Comparison of ENCODE assay signal across 22 mouse cellular contexts in the genomic region with DNA sequence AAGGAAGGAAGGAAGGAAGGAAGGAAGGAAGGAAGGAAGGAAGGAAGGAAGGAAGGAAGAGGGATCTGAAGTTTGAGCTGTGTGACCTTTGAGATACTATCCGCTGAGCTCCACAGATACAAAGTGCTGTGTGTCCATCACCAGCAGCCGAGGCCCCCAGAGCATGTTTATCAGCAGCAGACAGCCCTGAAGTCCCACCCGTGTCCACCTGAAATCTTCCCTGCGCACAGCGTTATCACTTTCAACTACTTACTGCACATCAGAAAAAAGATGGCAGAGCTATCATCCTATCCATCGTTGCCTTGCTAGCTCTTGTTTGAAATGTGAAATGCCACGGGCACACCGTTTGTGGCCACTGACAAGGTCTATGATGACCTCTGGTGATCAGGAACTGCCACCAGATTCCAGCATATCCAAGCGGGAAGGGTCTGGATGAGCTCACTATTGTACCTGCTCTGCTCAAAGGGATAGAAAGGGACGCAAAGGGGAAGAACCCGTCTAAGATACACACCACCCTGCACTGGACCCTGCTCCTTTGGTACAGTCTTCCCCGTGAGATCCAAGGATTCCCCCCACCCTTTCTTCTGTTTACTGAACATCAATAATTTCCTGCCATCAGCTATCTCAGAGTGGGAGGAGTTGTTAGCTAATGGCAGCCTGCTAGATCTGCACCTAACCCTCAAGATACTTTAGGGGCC. TPM values are rescaled to one million over a fixed set of nuclear protein-coding genes. Genes with fewer than 3 reads are reported as not detected.
A peak's percentile ranks its signal among the peaks of the same experiment; 100 is the strongest.
DNase-seq lines count a peak whose midpoint lies in the region; ATAC-seq and TF ChIP-seq lines count a peak whose summit lies in the region.
"Had no signal": no experiment of that assay in that cellular context is flagged by ENCODE, and none has a peak within 500 bp of the region (broad histone marks: within the 10 kb centered on the region; RNA-seq: fewer than 3 reads in every experiment).

No protein-coding gene starts in this region.

- no peak for TF ChIP-seq EP300 in stomach, postnatal 0 days (optimal IDR thresholded peaks at IDR 0.05)

- no peaks in the 10 kb centered on the region for H3K27me3 ChIP-seq in heart, embryonic 10.5 days (ENCODE audit: insufficient read depth, poor library complexity, severe bottlenecking)
- H3K27me3 ChIP-seq in stomach, embryonic 14.5 days (ENCODE audit: control insufficient read depth, insufficient read depth, low read length), result no peaks in the 10 kb centered on the region
- no peaks in the 10 kb centered on the region for H3K27me3 ChIP-seq in stomach, postnatal 0 days (ENCODE audit: control insufficient read depth, insufficient read depth, low read length)
- no peaks in the 10 kb centered on the region for H3K27me3 ChIP-seq in liver, embryonic 15.5 days
- H3K27me3 ChIP-seq in hindbrain, embryonic 10.5 days (ENCODE audit: insufficient read depth, poor library complexity, severe bottlenecking), result no peaks in the 10 kb centered on the region
- H3K27me3 ChIP-seq: midbrain, embryonic 12.5 days had no signal

- WGBS in heart, embryonic 10.5 days, result 76% methylated on average over 12 of the region's 12 CpGs
- WGBS in stomach, embryonic 14.5 days, result 62% methylated on average over 12 of the region's 12 CpGs
- 67% methylated on average over 12 of the region's 12 CpGs for WGBS in stomach, postnatal 0 days
- 28% methylated on average over 12 of the region's 12 CpGs for WGBS in liver, embryonic 15.5 days (ENCODE audit: insufficient replicate concordance)
- WGBS in hindbrain, embryonic 10.5 days, result 89% methylated on average over 12 of the region's 12 CpGs

- H3K4me3 ChIP-seq in heart, embryonic 10.5 days, result no peak overlapping the region
- no peak overlapping the region for H3K4me3 ChIP-seq in stomach, embryonic 14.5 days (ENCODE audit: low read depth, low read length)
- no peak overlapping the region for H3K4me3 ChIP-seq in stomach, postnatal 0 days (ENCODE audit: low read depth, low read length)
- H3K4me3 ChIP-seq in liver, embryonic 15.5 days (replicated peaks), result peak overlapping the region; percentile 32
- no peak overlapping the region for H3K4me3 ChIP-seq in hindbrain, embryonic 10.5 days
- H3K4me3 ChIP-seq: embryonic facial prominence, embryonic 10.5 days; midbrain, embryonic 12.5 days; myocyte had no signal

- DNase-seq in heart, embryonic 10.5 days (ENCODE audit: low spot score), result peak; percentile 91
- DNase-seq in heart, postnatal 10 days, result no peak
- no peak for DNase-seq in stomach, postnatal 0 days (ENCODE audit: low spot score)
- DNase-seq in hindbrain, embryonic 10.5 days (ENCODE audit: low spot score), result no peak
- no peak for DNase-seq in thymus, postnatal 4 days
- DNase-seq in left cerebral cortex, postnatal 25 days (ENCODE audit: low spot score in 2 of 2), result no peak
- DNase-seq: adrenal gland, adult 2 months; cerebellum, adult 11-12 months; gastrocnemius, postnatal 10 days; heart, postnatal 4 days; kidney, adult 9 months; lung, postnatal 14 days had no signal

- no peak overlapping the region for H3K9ac ChIP-seq in stomach, embryonic 14.5 days (replicated peaks; ENCODE audit: low read depth, low read length)
- H3K9ac ChIP-seq in stomach, postnatal 0 days (ENCODE audit: low read length), result no peak overlapping the region
- H3K9ac ChIP-seq in liver, embryonic 15.5 days, result peak overlapping the region; percentile 64
- H3K9ac ChIP-seq: midbrain, embryonic 12.5 days had no signal

- intact Hi-C loops in heart, postnatal 10 days (cut with DNase I), result no loop called here
- intact Hi-C loops in left cerebral cortex, postnatal 25 days (cut with DNase I), result no loop called here

- peak; percentile 74; the same call in 1 of the 2 replicates for ATAC-seq in stomach, embryonic 14.5 days (ENCODE audit: insufficient number of reproducible peaks, insufficient read depth, low FRiP score, low read depth)
- no peak for ATAC-seq in stomach, postnatal 0 days (ENCODE audit: low FRiP score, low TSS enrichment)
- ATAC-seq in liver, embryonic 15.5 days (ENCODE audit: insufficient read depth), result peak; percentile 99
- ATAC-seq: hindbrain, postnatal 0 days had no signal

- H3K4me1 ChIP-seq in heart, embryonic 10.5 days, result no peaks in the 10 kb centered on the region
- H3K4me1 ChIP-seq in stomach, embryonic 14.5 days (ENCODE audit: control insufficient read depth, insufficient read depth, low read length), result no peaks in the 10 kb centered on the region
- H3K4me1 ChIP-seq in stomach, postnatal 0 days (replicated peaks; ENCODE audit: control insufficient read depth, insufficient read depth), result no peaks in the 10 kb centered on the region
- H3K4me1 ChIP-seq in liver, embryonic 15.5 days (replicated peaks), result peaks cover 75% of the 10 kb centered on the region
- H3K4me1 ChIP-seq in hindbrain, embryonic 10.5 days (replicated peaks), result peaks cover 5% of the 10 kb centered on the region

- H3K9me3 ChIP-seq in heart, embryonic 10.5 days, result no peaks in the 10 kb centered on the region
- no peaks in the 10 kb centered on the region for H3K9me3 ChIP-seq in stomach, embryonic 14.5 days (ENCODE audit: control insufficient read depth, low read depth, low read length)
- no peaks in the 10 kb centered on the region for H3K9me3 ChIP-seq in stomach, postnatal 0 days (ENCODE audit: control insufficient read depth, low read length)
- H3K9me3 ChIP-seq in liver, embryonic 15.5 days (replicated peaks), result no peaks in the 10 kb centered on the region
- H3K9me3 ChIP-seq in hindbrain, embryonic 10.5 days, result no peaks in the 10 kb centered on the region
- H3K9me3 ChIP-seq: embryonic facial prominence, embryonic 10.5 days; midbrain, embryonic 12.5 days had no signal

- no peak for TF ChIP-seq CTCF in stomach, postnatal 0 days (IDR thresholded peaks at IDR 0.05; ENCODE audit: low read depth)

- H3K27ac ChIP-seq in heart, embryonic 10.5 days, result peak overlapping the region; percentile 49; the same call in 1 of the 2 replicates
- H3K27ac ChIP-seq in stomach, embryonic 14.5 days (ENCODE audit: low read length), result no peak overlapping the region
- H3K27ac ChIP-seq in stomach, postnatal 0 days (replicated peaks), result no peak overlapping the region
- H3K27ac ChIP-seq in liver, embryonic 15.5 days (replicated peaks), result peak overlapping the region; percentile 97
- H3K27ac ChIP-seq in hindbrain, embryonic 10.5 days, result no peak overlapping the region
- H3K27ac ChIP-seq: embryonic facial prominence, embryonic 10.5 days; hindbrain, postnatal 0 days; midbrain, embryonic 12.5 days had no signal

- H3K4me2 ChIP-seq in stomach, embryonic 14.5 days (replicated peaks; ENCODE audit: low read depth, low read length), result no peak overlapping the region
- no peak overlapping the region for H3K4me2 ChIP-seq in stomach, postnatal 0 days (replicated peaks; ENCODE audit: low read depth)
- peak overlapping the region; percentile 71 for H3K4me2 ChIP-seq in liver, embryonic 15.5 days
- H3K4me2 ChIP-seq: midbrain, embryonic 12.5 days had no signal

- H3K36me3 ChIP-seq in heart, embryonic 10.5 days, result no peaks in the 10 kb centered on the region
- no peaks in the 10 kb centered on the region for H3K36me3 ChIP-seq in stomach, embryonic 14.5 days (ENCODE audit: control insufficient read depth, insufficient read depth, low read length)
- no peaks in the 10 kb centered on the region for H3K36me3 ChIP-seq in stomach, postnatal 0 days (ENCODE audit: control insufficient read depth, insufficient read depth, low read length)
- no peaks in the 10 kb centered on the region for H3K36me3 ChIP-seq in liver, embryonic 15.5 days (replicated peaks)
- no peaks in the 10 kb centered on the region for H3K36me3 ChIP-seq in hindbrain, embryonic 10.5 days
- H3K36me3 ChIP-seq: embryonic facial prominence, embryonic 10.5 days; midbrain, embryonic 12.5 days had no signal

RNA-seq across cellular contexts. Expression of gene Anp32b, which starts 18.2 kb away (rescaled TPM):
- polyA plus RNA-seq in heart, embryonic 10.5 days (2016; fragmentation: Nextera tagmentation; extraction: Ambion mirVana), result 246 and 343 TPM in 2 replicates
- total RNA-seq in heart, postnatal 10 days (2021), result 10 to 100 TPM; 86.8 to 90.9 TPM
- polyA plus RNA-seq in stomach, embryonic 14.5 days (2014; fragmentation: Nextera tagmentation; extraction: Ambion mirVana), result 242 and 249 TPM in 2 replicates
- polyA plus RNA-seq in stomach, postnatal 0 days (2015; fragmentation: Nextera tagmentation; extraction: Ambion mirVana), result 88.7 and 97.1 TPM in 2 replicates
- 387 TPM in 2 replicates for polyA plus RNA-seq in liver, embryonic 15.5 days (2015; fragmentation: Nextera tagmentation; extraction: Ambion mirVana)
- polyA plus RNA-seq in hindbrain, embryonic 10.5 days (2016; fragmentation: Nextera tagmentation; extraction: Ambion mirVana), result 250 and 377 TPM in 2 replicates
- total RNA-seq in left cerebral cortex, postnatal 25 days (2021), result 10 to 100 TPM; 43.3 to 43.9 TPM

RNA-seq across cellular contexts. Expression of gene Hemgn, which starts 19.2 kb away (rescaled TPM):
- 35.8 and 50.0 TPM in 2 replicates for polyA plus RNA-seq in heart, embryonic 10.5 days (2016; fragmentation: Nextera tagmentation; extraction: Ambion mirVana)
- under 1 TPM; 0.17 to 0.43 TPM for total RNA-seq in heart, postnatal 10 days (2021)
- polyA plus RNA-seq in stomach, embryonic 14.5 days (2014; fragmentation: Nextera tagmentation; extraction: Ambion mirVana), result 0.39 and 0.94 TPM in 2 replicates
- 0.78 and 1.2 TPM in 2 replicates for polyA plus RNA-seq in stomach, postnatal 0 days (2015; fragmentation: Nextera tagmentation; extraction: Ambion mirVana)
- polyA plus RNA-seq in liver, embryonic 15.5 days (2015; fragmentation: Nextera tagmentation; extraction: Ambion mirVana), result 386 and 388 TPM in 2 replicates
- polyA plus RNA-seq in hindbrain, embryonic 10.5 days (2016; fragmentation: Nextera tagmentation; extraction: Ambion mirVana), result 13.2 and 14.3 TPM in 2 replicates
- not detected for total RNA-seq in left cerebral cortex, postnatal 25 days (2021)
- total RNA-seq: adrenal gland, adult 2 months; hindbrain, postnatal 0 days; layer of hippocampus, postnatal 25 days; left cerebral cortex, postnatal 14 days; liver, adult 2 months had no signal
- polyA plus RNA-seq: adrenal gland, adult 2 months; hindbrain, postnatal 0 days; liver, adult 2 months; myocyte; small intestine, adult 2 months had no signal

RNA-seq across cellular contexts. Expression of gene Trmo, which starts 43.3 kb away (rescaled TPM):
- 10.3 and 11.6 TPM in 2 replicates for polyA plus RNA-seq in heart, embryonic 10.5 days (2016; fragmentation: Nextera tagmentation; extraction: Ambion mirVana)
- 1 to 10 TPM; 4.2 to 4.7 TPM for total RNA-seq in heart, postnatal 10 days (2021)
- polyA plus RNA-seq in stomach, embryonic 14.5 days (2014; fragmentation: Nextera tagmentation; extraction: Ambion mirVana), result 8.9 and 11.2 TPM in 2 replicates
- 6.5 and 7.5 TPM in 2 replicates for polyA plus RNA-seq in stomach, postnatal 0 days (2015; fragmentation: Nextera tagmentation; extraction: Ambion mirVana)
- polyA plus RNA-seq in liver, embryonic 15.5 days (2015; fragmentation: Nextera tagmentation; extraction: Ambion mirVana), result 8.2 and 10.5 TPM in 2 replicates
- 10.4 and 11.9 TPM in 2 replicates for polyA plus RNA-seq in hindbrain, embryonic 10.5 days (2016; fragmentation: Nextera tagmentation; extraction: Ambion mirVana)
- total RNA-seq in left cerebral cortex, postnatal 25 days (2021), result 1 to 10 TPM; 4.2 to 4.7 TPM

RNA-seq across cellular contexts. Expression of gene Nans, which starts 56.6 kb away (rescaled TPM):
- polyA plus RNA-seq in heart, embryonic 10.5 days (2016; fragmentation: Nextera tagmentation; extraction: Ambion mirVana), result 78.3 and 89.1 TPM in 2 replicates
- 10 to 100 TPM; 30.6 to 34.5 TPM for total RNA-seq in heart, postnatal 10 days (2021)
- polyA plus RNA-seq in stomach, embryonic 14.5 days (2014; fragmentation: Nextera tagmentation; extraction: Ambion mirVana), result 75.9 and 77.2 TPM in 2 replicates
- 65.1 and 67.7 TPM in 2 replicates for polyA plus RNA-seq in stomach, postnatal 0 days (2015; fragmentation: Nextera tagmentation; extraction: Ambion mirVana)
- 45.1 and 51.9 TPM in 2 replicates for polyA plus RNA-seq in liver, embryonic 15.5 days (2015; fragmentation: Nextera tagmentation; extraction: Ambion mirVana)
- 79.1 and 80.5 TPM in 2 replicates for polyA plus RNA-seq in hindbrain, embryonic 10.5 days (2016; fragmentation: Nextera tagmentation; extraction: Ambion mirVana)
- 10 to 100 TPM; 19.4 to 19.7 TPM for total RNA-seq in left cerebral cortex, postnatal 25 days (2021)

Comparison
In these comparisons a context has a peak if more than half of its experiments do, and no peak if none do; other contexts are left out.
1. H3K27ac ChIP-seq: peak in heart, embryonic 10.5 days (single experiment) and liver, embryonic 15.5 days (single experiment); none in stomach, embryonic 14.5 days (single experiment), stomach, postnatal 0 days (single experiment) and hindbrain, embryonic 10.5 days (single experiment).